8 mouse cellular contexts compared by ENCODE assay signal in genomic region chr16:97534448-97534847, GRCm38 (mm10). TPM values are rescaled to one million over a fixed set of nuclear protein-coding genes. Genes with fewer than 3 reads are reported as not detected.
DNase-seq lines count a peak whose midpoint lies in the region; ATAC-seq lines count a peak whose summit lies in the region.

No protein-coding gene starts in this region.

- peak; percentile 11 for DNase-seq in cerebellum, adult 9-11 months
- DNase-seq in cerebellum, adult 11-12 months, result no peak
- no peak for DNase-seq in limb, embryonic 10.5 days (ENCODE audit: low spot score)
- no peak for DNase-seq in urinary bladder, adult 2 months (ENCODE audit: low spot score)
- no peak for DNase-seq in T-cell, adult 2 months (ENCODE audit: low spot score)

- peak overlapping the region; percentile 53 for H3K4me2 ChIP-seq in stomach, embryonic 15.5 days

- 0 out of 2 replicates have a peak overlapping the region, but pooled peaks have one; percentile 68 for H3K27ac ChIP-seq in limb, embryonic 10.5 days
- H3K27ac ChIP-seq in stomach, embryonic 15.5 days, result peak overlapping the region; percentile 90

- peaks cover 10% of the 10 kb centered on the region for H3K9me3 ChIP-seq in megakaryocyte, embryonic 14.5 days
- H3K9me3 ChIP-seq in limb, embryonic 10.5 days (replicated peaks), result no peaks in the 10 kb centered on the region
- no peaks in the 10 kb centered on the region for H3K9me3 ChIP-seq in stomach, embryonic 15.5 days

- H3K4me3 ChIP-seq in megakaryocyte, embryonic 14.5 days (replicated peaks), result peak overlapping the region; percentile 94
- no peak overlapping the region for H3K4me3 ChIP-seq in limb, embryonic 10.5 days
- peak overlapping the region; percentile 23; the same call in 1 of the 2 replicates for H3K4me3 ChIP-seq in stomach, embryonic 15.5 days (replicated peaks)

- WGBS in limb, embryonic 10.5 days, result 52% methylated on average over 1 of the region's 1 CpGs
- 38% methylated on average over 1 of the region's 1 CpGs for WGBS in stomach, embryonic 15.5 days

- no peaks in the 10 kb centered on the region for H3K27me3 ChIP-seq in megakaryocyte, embryonic 14.5 days (replicated peaks)
- no peaks in the 10 kb centered on the region for H3K27me3 ChIP-seq in limb, embryonic 10.5 days (ENCODE audit: low read depth, poor library complexity, severe bottlenecking)
- H3K27me3 ChIP-seq in stomach, embryonic 15.5 days (replicated peaks), result no peaks in the 10 kb centered on the region

- ATAC-seq in megakaryocyte, adult 5-6 weeks (ENCODE audit: poor library complexity, severe bottlenecking), result no peak
- no peak for ATAC-seq in stomach, embryonic 15.5 days (ENCODE audit: insufficient read depth, low FRiP score, low read depth)

- peaks cover 65% of the 10 kb centered on the region for H3K4me1 ChIP-seq in megakaryocyte, embryonic 14.5 days
- H3K4me1 ChIP-seq in limb, embryonic 10.5 days, result peaks cover 27% of the 10 kb centered on the region
- H3K4me1 ChIP-seq in stomach, embryonic 15.5 days, result peaks cover 30% of the 10 kb centered on the region

- H3K9ac ChIP-seq in stomach, embryonic 15.5 days, result no peak overlapping the region

- peaks cover 20% of the 10 kb centered on the region for H3K36me3 ChIP-seq in megakaryocyte, embryonic 14.5 days (replicated peaks; ENCODE audit: low read length)
- H3K36me3 ChIP-seq in limb, embryonic 10.5 days, result no peaks in the 10 kb centered on the region
- no peaks in the 10 kb centered on the region for H3K36me3 ChIP-seq in stomach, embryonic 15.5 days

RNA-seq across cellular contexts. Expression of gene Fam3b, which starts 19.8 kb away (rescaled TPM):
- polyA plus RNA-seq in megakaryocyte, embryonic 14.5 days (2012; ENCODE audit: insufficient read depth, low replicate concordance), result 0.75 TPM in 1 of 2 replicates, not detected in the other
- total RNA-seq in megakaryocyte, adult 5-6 weeks (2015), result 0.20 and 0.48 TPM in 2 replicates
- total RNA-seq in megakaryocyte, adult 5-6 weeks (2017), result 1.1 TPM in 1 of 2 replicates, not detected in the other
- not detected in 2 replicates for polyA plus RNA-seq in limb, embryonic 10.5 days (2016; fragmentation: Nextera tagmentation; extraction: Ambion mirVana)
- polyA plus RNA-seq in stomach, embryonic 15.5 days (2015; fragmentation: Nextera tagmentation; extraction: Ambion mirVana), result 1.2 and 2.5 TPM in 2 replicates
- polyA plus RNA-seq in urinary bladder, adult 2 months (2012; rRNA removed), result 0.17 TPM in 1 of 2 replicates, not detected in the other
